Mouse (Mus musculus): ENCODE measurements around the gene Gm5797.
"Not testable (repeated sequence)": the region's sequence is repeated elsewhere in the genome, so short reads cannot be mapped to it uniquely, and the experiment has no call there.

DNA sequence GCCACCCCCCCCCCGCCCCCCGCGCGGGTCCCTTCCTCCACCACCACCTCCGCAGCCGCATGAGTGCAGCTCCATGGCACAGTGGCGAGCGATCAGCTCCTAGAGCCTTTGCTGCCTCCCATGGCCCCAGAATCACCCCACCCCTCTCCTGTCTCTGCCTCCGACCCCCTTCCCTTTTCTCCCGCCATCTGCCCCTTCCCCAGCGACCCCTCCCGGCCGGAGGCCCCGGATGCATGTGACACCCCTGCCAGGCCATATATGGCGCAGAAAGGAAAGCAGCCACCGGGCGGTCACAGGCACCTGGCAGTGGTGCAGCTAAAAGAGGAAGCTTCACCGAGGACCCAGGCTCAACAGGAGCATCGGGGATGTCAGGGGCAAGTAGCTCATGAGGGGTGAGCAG is 17.1 kb downstream of the Gm5797 start:
- not testable (repeated sequence) for TF ChIP-seq CTCF (IDR thresholded peaks at IDR 0.05; ENCODE audit: insufficient read depth, low read length); POLR2A (IDR thresholded peaks at IDR 0.05; ENCODE audit: borderline replicate concordance, extremely low read depth, low read depth, low read length)
